Mouse (Mus musculus) inflammation-experienced regulatory T-cells (primary cell): Measurements from ENCODE around the gene Synj1. TPM values are rescaled to one million over a fixed set of nuclear protein-coding genes. Genes with fewer than 3 reads are reported as not detected.

Experiments used
- polyA plus RNA-seq, 2 experiments: library from polyadenylated mRNA; unstranded; fragments of 100-300 nt; shearing (Covaris generic); gene quantifications; one replicate each; pipeline ENCODE4 v1.2.1; 2017

Gene Synj1
- 10 to 100 TPM; 46.8 to 53.3 TPM for polyA plus RNA-seq

GRCm38 (mm10) chr16:91011021-91011683 lies at the start of gene Synj1:
Gene Synj1 (minus strand): TSS chr16:91011308.

GRCm38 (mm10) chr16:91044270-91045182 lies 33.4 kb upstream of the Synj1 start, which contains the start of gene Paxbp1:
Gene Paxbp1 (minus strand): TSS chr16:91044543.

GRCm38 (mm10) chr16:90934687-90935328 lies 76.3 kb downstream of the Synj1 start, which contains the start of gene Cfap298:
Gene Cfap298 (minus strand): TSS chr16:90935114.

Other genes starting within 250 kb of the Synj1 start
- 10 to 100 TPM; 11.0 to 11.6 TPM for gene Urb1, start 200.9 kb downstream of the Synj1 start, polyA plus RNA-seq
- gene Eva1c, start 184.6 kb downstream of the Synj1 start, polyA plus RNA-seq = under 1 TPM; 0.14 to 0.80 TPM
- gene Cfap298, start 76.2 kb downstream of the Synj1 start, polyA plus RNA-seq = 10 to 100 TPM; 36.4 to 50.1 TPM
- gene Paxbp1, start 33.2 kb upstream of the Synj1 start, polyA plus RNA-seq = 100 to 1,000 TPM; 106 to 132 TPM
- under 1 TPM in 1 of 2 experiments, not detected in 1; 0.31 TPM for gene 4932438H23Rik, start 83.8 kb upstream of the Synj1 start, polyA plus RNA-seq
- not detected for gene Olig2, start 214.1 kb upstream of the Synj1 start, polyA plus RNA-seq